Mouse (Mus musculus): Measurements from ENCODE around the gene Rgl1. TPM values are rescaled to one million over a fixed set of nuclear protein-coding genes. Genes with fewer than 3 reads are reported as not detected.

Gene Rgl1
- total RNA-seq, 2 experiments from 2014 or later, result 1.7 to 2.9 TPM

Other genes with a start within 250 kb of the Rgl1 start
- not detected in 2 replicates for gene Apobec4, start 15.8 kb downstream of the Rgl1 start, total RNA-seq (2015)
- not detected in 2 replicates for gene Apobec4, start 15.8 kb downstream of the Rgl1 start, total RNA-seq (2017)
- 786 and 868 TPM in 2 replicates for gene Arpc5, start 191 bp upstream of the Rgl1 start, total RNA-seq (2015)
- gene Arpc5, start 191 bp upstream of the Rgl1 start, total RNA-seq (2017), result 396 and 424 TPM in 2 replicates
- gene Ncf2, start 33.8 kb upstream of the Rgl1 start, total RNA-seq (2015), result 252 and 267 TPM in 2 replicates
- gene Ncf2, start 33.8 kb upstream of the Rgl1 start, total RNA-seq (2017), result 373 and 410 TPM in 2 replicates
- 75.7 and 77.3 TPM in 2 replicates for gene Smg7, start 136.3 kb upstream of the Rgl1 start, total RNA-seq (2015)
- 20.7 and 31.9 TPM in 2 replicates for gene Smg7, start 136.3 kb upstream of the Rgl1 start, total RNA-seq (2017)
- not detected in 2 replicates for gene Nmnat2, start 188.6 kb upstream of the Rgl1 start, total RNA-seq (2015)
- gene Nmnat2, start 188.6 kb upstream of the Rgl1 start, total RNA-seq (2017), result not detected in 2 replicates

Data from megakaryocyte, adult 5-6 weeks (primary cell).